Mouse (Mus musculus): ENCODE data around the gene Sgpp2. TPM values are rescaled to one million over a fixed set of nuclear protein-coding genes. Genes with fewer than 3 reads are reported as not detected.

The Sgpp2 gene
- total and polyA plus RNA-seq, 3 experiments = 0.05 TPM; not detected in 2

- no peak for ATAC-seq (ENCODE audit: extremely low read depth, insufficient number of reproducible peaks, low FRiP score, poor library complexity, severe bottlenecking)
- H3K4me1 ChIP-seq (ENCODE audit: insufficient read depth, low read depth, low read length) = peaks cover 29% of the 10 kb centered on the region
- H3K9me3 ChIP-seq (replicated peaks) = peaks cover 13% of the 10 kb centered on the region
- peaks cover 16% of the 10 kb centered on the region for H3K27me3 ChIP-seq (ENCODE audit: insufficient read depth, low read length)
- TF ChIP-seq GATA1 (IDR thresholded peaks at IDR 0.05; ENCODE audit: borderline replicate concordance, low read length) = no peak
- H3K36me3 ChIP-seq (replicated peaks) = no peaks in the 10 kb centered on the region
- H3K4me3 ChIP-seq (ENCODE audit: low read depth, low read length) = no peak overlapping the region
- no peak for DNase-seq (ENCODE audit: low spot score)
Measured at GRCm38 (mm10) chr1:78308688-78309087, 1.5 kb upstream of the Sgpp2 start.

- DNase-seq (ENCODE audit: low spot score) (no peak), ATAC-seq (ENCODE audit: extremely low read depth, insufficient number of reproducible peaks, low FRiP score, poor library complexity, severe bottlenecking) (no peak)
- no peak overlapping the region for H3K4me3 ChIP-seq (ENCODE audit: low read depth, low read length)
- TF ChIP-seq POLR2AphosphoS5 (IDR thresholded peaks at IDR 0.05; ENCODE audit: insufficient replicate concordance, low read depth, low read length) (no peak), CTCF (IDR thresholded peaks at IDR 0.05; ENCODE audit: low read depth, low read length) (no peak), TAL1 (conservative IDR thresholded peaks at IDR 0.05; ENCODE audit: low read depth, low read length) (no peak), GATA2 (IDR thresholded peaks at IDR 0.05; ENCODE audit: borderline replicate concordance, low read depth, low read length) (no peak), GATA1 (IDR thresholded peaks at IDR 0.05; ENCODE audit: borderline replicate concordance, low read length) (no peak)
- H3K4me1 ChIP-seq (ENCODE audit: insufficient read depth, low read depth, low read length) = peaks cover 32% of the 10 kb centered on the region
- no peaks in the 10 kb centered on the region for H3K36me3 ChIP-seq (replicated peaks)
- H3K9me3 ChIP-seq (replicated peaks) = peaks cover 13% of the 10 kb centered on the region
- peaks cover 16% of the 10 kb centered on the region for H3K27me3 ChIP-seq (ENCODE audit: insufficient read depth, low read length)
Measured at GRCm38 (mm10) chr1:78309280-78309679, 865 bp upstream of the Sgpp2 start.

- H3K9me3 ChIP-seq (replicated peaks) = peaks cover 13% of the 10 kb centered on the region
- no peak for TF ChIP-seq GATA2 (IDR thresholded peaks at IDR 0.05; ENCODE audit: borderline replicate concordance, low read depth, low read length)
- no peak for TF ChIP-seq CTCF (IDR thresholded peaks at IDR 0.05; ENCODE audit: low read depth, low read length)
- no peak for TF ChIP-seq GATA1 (IDR thresholded peaks at IDR 0.05; ENCODE audit: borderline replicate concordance, low read length)
- TF ChIP-seq POLR2AphosphoS5 (IDR thresholded peaks at IDR 0.05; ENCODE audit: insufficient replicate concordance, low read depth, low read length) = no peak
- no peak for TF ChIP-seq TAL1 (conservative IDR thresholded peaks at IDR 0.05; ENCODE audit: low read depth, low read length)
- ATAC-seq (ENCODE audit: extremely low read depth, insufficient number of reproducible peaks, low FRiP score, poor library complexity, severe bottlenecking) (no peak), DNase-seq (ENCODE audit: low spot score) (no peak)
- H3K27me3 ChIP-seq (ENCODE audit: insufficient read depth, low read length) = peaks cover 11% of the 10 kb centered on the region
- H3K4me3 ChIP-seq (ENCODE audit: low read depth, low read length) = no peak overlapping the region
- H3K36me3 ChIP-seq (replicated peaks) = no peaks in the 10 kb centered on the region
- H3K4me1 ChIP-seq (ENCODE audit: insufficient read depth, low read depth, low read length) = peaks cover 36% of the 10 kb centered on the region
Measured at GRCm38 (mm10) chr1:78310861-78311341, 756 bp downstream of the Sgpp2 start.

GRCm38 (mm10) chr1:78311482-78311881 lies 1.3 kb downstream of the Sgpp2 start:
- peaks cover 13% of the 10 kb centered on the region for H3K9me3 ChIP-seq (replicated peaks)
- peak; percentile 26 for DNase-seq (ENCODE audit: low spot score)
- H3K4me1 ChIP-seq (ENCODE audit: insufficient read depth, low read depth, low read length) = peaks cover 36% of the 10 kb centered on the region
- no peaks in the 10 kb centered on the region for H3K36me3 ChIP-seq (replicated peaks)
- TF ChIP-seq TAL1 (conservative IDR thresholded peaks at IDR 0.05; ENCODE audit: low read depth, low read length) (no peak), POLR2AphosphoS5 (IDR thresholded peaks at IDR 0.05; ENCODE audit: insufficient replicate concordance, low read depth, low read length) (no peak), GATA1 (IDR thresholded peaks at IDR 0.05; ENCODE audit: borderline replicate concordance, low read length) (no peak), GATA2 (IDR thresholded peaks at IDR 0.05; ENCODE audit: borderline replicate concordance, low read depth, low read length) (no peak), CTCF (IDR thresholded peaks at IDR 0.05; ENCODE audit: low read depth, low read length) (no peak)
- H3K27me3 ChIP-seq (ENCODE audit: insufficient read depth, low read length) = peaks cover 11% of the 10 kb centered on the region
- no peak for ATAC-seq (ENCODE audit: extremely low read depth, insufficient number of reproducible peaks, low FRiP score, poor library complexity, severe bottlenecking)
- H3K4me3 ChIP-seq (ENCODE audit: low read depth, low read length) = no peak overlapping the region

GRCm38 (mm10) chr1:78312917-78313316 lies 2.8 kb downstream of the Sgpp2 start:
- DNase-seq (ENCODE audit: low spot score) = no peak
- Histone ChIP-seq H3K9me3 (replicated peaks) (peaks cover 13% of the 10 kb centered on the region), H3K27me3 (ENCODE audit: insufficient read depth, low read length) (peaks cover 12% of the 10 kb centered on the region), H3K4me1 (ENCODE audit: insufficient read depth, low read depth, low read length) (peaks cover 34% of the 10 kb centered on the region), H3K4me3 (ENCODE audit: low read depth, low read length) (no peak overlapping the region), H3K36me3 (replicated peaks) (no peaks in the 10 kb centered on the region)
- TF ChIP-seq GATA1 (IDR thresholded peaks at IDR 0.05; ENCODE audit: borderline replicate concordance, low read length) (no peak), CTCF (IDR thresholded peaks at IDR 0.05; ENCODE audit: low read depth, low read length) (no peak), POLR2AphosphoS5 (IDR thresholded peaks at IDR 0.05; ENCODE audit: insufficient replicate concordance, low read depth, low read length) (no peak), GATA2 (IDR thresholded peaks at IDR 0.05; ENCODE audit: borderline replicate concordance, low read depth, low read length) (no peak), TAL1 (conservative IDR thresholded peaks at IDR 0.05; ENCODE audit: low read depth, low read length) (no peak)
- no peak for ATAC-seq (ENCODE audit: extremely low read depth, insufficient number of reproducible peaks, low FRiP score, poor library complexity, severe bottlenecking)

- H3K27me3 ChIP-seq (ENCODE audit: insufficient read depth, low read length) = peaks cover 15% of the 10 kb centered on the region
- H3K36me3 ChIP-seq (replicated peaks) = no peaks in the 10 kb centered on the region
- peaks cover 13% of the 10 kb centered on the region for H3K9me3 ChIP-seq (replicated peaks)
- ATAC-seq (ENCODE audit: extremely low read depth, insufficient number of reproducible peaks, low FRiP score, poor library complexity, severe bottlenecking) = no peak
- TF ChIP-seq GATA2 (IDR thresholded peaks at IDR 0.05; ENCODE audit: borderline replicate concordance, low read depth, low read length) (no peak), GATA1 (IDR thresholded peaks at IDR 0.05; ENCODE audit: borderline replicate concordance, low read length) (no peak), CTCF (IDR thresholded peaks at IDR 0.05; ENCODE audit: low read depth, low read length) (no peak), POLR2AphosphoS5 (IDR thresholded peaks at IDR 0.05; ENCODE audit: insufficient replicate concordance, low read depth, low read length) (no peak), TAL1 (conservative IDR thresholded peaks at IDR 0.05; ENCODE audit: low read depth, low read length) (no peak)
- H3K4me1 ChIP-seq (ENCODE audit: insufficient read depth, low read depth, low read length) = peaks cover 34% of the 10 kb centered on the region
- H3K4me3 ChIP-seq (ENCODE audit: low read depth, low read length) = no peak overlapping the region
- DNase-seq (ENCODE audit: low spot score) = no peak
Measured at GRCm38 (mm10) chr1:78313961-78314360, 3.8 kb downstream of the Sgpp2 start.

All from G1E (cell line).